Mouse (Mus musculus) MEL (cell line): ENCODE data around the gene Eef1a1.

Experiments
- GATA1 ChIP-seq: IDR thresholded peaks from 2 replicates; pipeline ENCODE4 v1.6.1; 2011; ENCODE audit warnings: low read depth, low read length, improper control_type of control experiment
- MXI1 ChIP-seq: IDR thresholded peaks from 2 replicates; pipeline ENCODE4 v1.6.1; 2011; ENCODE audit warnings: mild to moderate bottlenecking, low read depth, low read length, improper control_type of control experiment
- POLR2A ChIP-seq, 2 experiments: IDR thresholded peaks; 2 replicates each; pipeline ENCODE4 v1.6.1; 2011 to 2012; ENCODE audit warnings: low read length in 2 of 2, mild to moderate bottlenecking in 2 of 2, control low read depth in 1 of 2, improper control_type of control experiment in 1 of 2, low read depth in 1 of 2, moderate library complexity in 1 of 2; ENCODE audit not compliant: control insufficient read depth in 1 of 2, insufficient read depth in 1 of 2, poor library complexity in 1 of 2
- POLR2AphosphoS5 ChIP-seq: IDR thresholded peaks from 2 replicates; pipeline ENCODE4 v1.6.1; 2012; ENCODE audit warnings: low read depth, borderline replicate concordance, mild to moderate bottlenecking, inconsistent platforms, low read length, moderate library complexity, mixed read lengths

GRCm38 (mm10) chr9:78482386-78482785, 6.6 kb downstream of the Eef1a1 start:
- TF ChIP-seq MXI1 (no peak), POLR2AphosphoS5 (no peak), GATA1 (no peak), POLR2A (IDR thresholded peaks at IDR 0.05; ENCODE audit: control insufficient read depth in 1 of 2, insufficient read depth in 1 of 2, low read depth in 1 of 2, low read length in 2 of 2, poor library complexity in 1 of 2) (no peak)
